Mouse (Mus musculus) embryonic fibroblast, embryonic 13.5 days (primary cell): Measurements from ENCODE around the gene Msi2. TPM values are rescaled to one million over a fixed set of nuclear protein-coding genes. Genes with fewer than 3 reads are reported as not detected.

Source experiments
- H3K27ac ChIP-seq: 2 replicates; pipeline ENCODE4 v1.5.1; 2012; ENCODE audit warnings: low read length, control low read depth, inconsistent platforms; ENCODE audit not compliant: insufficient read depth
- H3K4me1 ChIP-seq: 2 replicates; pipeline ENCODE4 v1.6.1; 2011; ENCODE audit warnings: low read length; ENCODE audit not compliant: control insufficient read depth, insufficient read depth
- H3K4me3 ChIP-seq: 2 replicates; pipeline ENCODE4 v1.5.1; 2011; ENCODE audit warnings: mild to moderate bottlenecking, control low read depth, low read length; ENCODE audit not compliant: insufficient read depth
- CTCF ChIP-seq: IDR thresholded peaks from 2 replicates; pipeline ENCODE4 v1.5.1; 2011; ENCODE audit warnings: mild to moderate bottlenecking, control low read depth, low read length, moderate library complexity, borderline replicate concordance; ENCODE audit not compliant: insufficient read depth
- POLR2A ChIP-seq: IDR thresholded peaks from 2 replicates; pipeline ENCODE4 v1.6.1; 2011; ENCODE audit warnings: low read depth, mild to moderate bottlenecking, control low read depth, low read length, moderate library complexity
- polyA plus RNA-seq: library from polyadenylated mRNA; stranded (reverse); fragments of >200 nt; gene quantifications from 2 replicates; pipeline ENCODE4 v1.2.4, GENCODE M21; 2011; ENCODE audit warnings: low read depth; ENCODE audit not compliant: missing spikeins, insufficient read length

The Msi2 gene
- polyA plus RNA-seq, 1 experiment, result 44.9 TPM

GRCm38 (mm10) chr11:88541666-88542639 is 176.4 kb downstream of the Msi2 start:
- H3K4me1 ChIP-seq, result no peaks in the 10 kb centered on the region

DNA sequence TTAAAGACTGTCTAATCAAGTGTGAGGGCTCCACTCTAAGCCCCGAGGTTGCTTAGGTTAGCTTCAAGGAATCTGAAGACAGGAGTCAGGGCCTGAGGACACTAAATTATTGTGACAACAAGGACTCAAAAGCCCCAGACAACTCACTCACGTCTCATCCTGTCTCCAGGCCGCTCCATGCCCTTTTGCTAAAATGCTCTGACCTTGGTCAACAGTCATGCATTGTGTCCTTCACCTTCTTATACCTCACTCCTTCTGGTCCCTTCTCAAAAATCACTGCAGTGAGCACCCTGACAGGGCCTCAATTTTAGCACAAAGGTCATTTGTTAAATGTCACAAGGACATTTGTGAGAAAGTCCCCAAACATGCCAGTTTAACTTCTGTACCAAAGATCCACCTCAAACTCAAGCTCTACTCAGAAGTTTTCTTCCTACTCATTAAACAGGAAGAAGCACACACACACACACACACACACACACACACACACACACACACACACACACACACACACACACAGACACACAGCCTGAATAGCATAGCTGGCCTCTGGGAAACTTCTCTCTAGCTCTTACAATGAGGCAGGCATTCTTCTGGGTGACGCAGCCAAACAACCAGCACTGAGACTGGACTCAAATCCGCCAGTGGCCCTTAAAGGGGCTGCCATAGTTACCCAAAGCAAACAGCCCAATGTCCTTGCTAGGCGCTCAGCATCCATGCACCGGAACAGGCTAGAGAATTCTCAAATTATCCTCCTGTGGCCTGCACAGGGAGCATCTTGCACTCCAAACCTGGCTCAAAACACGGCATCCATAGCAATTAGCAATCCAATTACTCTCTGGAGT is 178.5 kb downstream of the Msi2 start:
- TF ChIP-seq POLR2A (no peak), CTCF (no peak)
- H3K4me3 ChIP-seq, result no peak overlapping the region
- no peak overlapping the region for H3K27ac ChIP-seq
- H3K4me1 ChIP-seq, result no peaks in the 10 kb centered on the region

More at GRCm38 (mm10) chr11:88541666-88542639, 176.4 kb downstream of the Msi2 start:
- no peak overlapping the region for H3K4me3 ChIP-seq
- TF ChIP-seq POLR2A (no peak), CTCF (no peak)
- no peak overlapping the region for H3K27ac ChIP-seq

GRCm38 (mm10) chr11:88538710-88539340 is 179.5 kb downstream of the Msi2 start:
- TF ChIP-seq CTCF, result no peak
- no peak for TF ChIP-seq POLR2A
- Histone ChIP-seq H3K4me1 (no peaks in the 10 kb centered on the region), H3K4me3 (no peak overlapping the region), H3K27ac (no peak overlapping the region)

DNA sequence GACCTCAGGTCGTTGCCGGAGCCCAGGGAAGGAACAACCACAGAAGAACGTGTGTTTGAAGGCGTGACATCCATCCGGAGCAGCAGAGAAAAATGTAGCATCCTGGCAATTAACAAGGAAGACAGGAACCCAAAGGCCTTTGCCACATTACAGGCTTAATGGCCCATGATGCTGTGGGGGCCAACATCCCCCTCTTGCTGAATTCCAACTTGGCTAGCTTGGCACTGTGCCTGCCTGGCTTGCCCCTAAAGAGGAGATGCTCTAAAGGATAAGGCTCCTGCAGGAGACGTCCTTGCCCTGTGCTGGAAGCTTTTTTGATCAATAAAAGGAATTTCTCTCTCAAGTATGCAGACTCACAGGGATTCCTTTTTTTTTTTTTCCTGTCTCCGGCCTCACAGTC is 181.0 kb downstream of the Msi2 start:
- no peak overlapping the region for H3K4me3 ChIP-seq
- TF ChIP-seq POLR2A, result no peak
- TF ChIP-seq CTCF, result no peak
- no peak overlapping the region for H3K27ac ChIP-seq
- no peaks in the 10 kb centered on the region for H3K4me1 ChIP-seq

- no peak overlapping the region for H3K4me3 ChIP-seq
- TF ChIP-seq CTCF, result no peak
- TF ChIP-seq POLR2A, result no peak
- no peaks in the 10 kb centered on the region for H3K4me1 ChIP-seq
- no peak overlapping the region for H3K27ac ChIP-seq
Observed at GRCm38 (mm10) chr11:88536861-88537260, 181.5 kb downstream of the Msi2 start.

DNA sequence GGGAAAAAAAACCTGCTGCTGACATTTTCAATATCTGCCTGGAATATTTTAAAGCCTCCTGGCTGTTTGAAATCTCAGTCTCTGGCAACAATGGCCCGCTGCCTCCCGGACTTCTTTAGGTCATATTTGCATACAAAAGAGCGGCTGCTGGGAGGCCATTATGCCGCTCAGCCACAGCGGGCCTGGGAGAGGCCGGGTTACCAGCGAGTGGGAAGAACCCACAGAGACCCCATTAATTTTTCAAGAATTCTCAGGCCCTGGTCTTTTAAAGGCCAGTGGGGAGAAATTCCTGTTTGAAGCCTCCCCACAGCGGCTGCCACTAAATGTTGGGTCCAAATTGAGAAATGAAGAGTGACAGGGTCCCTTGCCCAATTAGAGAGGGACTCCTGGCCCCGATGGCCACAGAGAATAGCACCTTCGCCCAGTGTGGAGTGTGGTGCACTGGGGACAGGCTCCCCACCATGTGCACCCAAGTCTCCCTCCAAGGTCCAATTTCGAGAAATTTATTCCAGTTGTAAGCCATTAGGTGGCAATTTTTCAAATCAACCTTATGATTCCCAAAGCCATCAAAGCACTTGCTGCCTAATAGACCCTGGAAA is 183.9 kb downstream of the Msi2 start:
- H3K4me1 ChIP-seq, result no peaks in the 10 kb centered on the region
- TF ChIP-seq CTCF (no peak), POLR2A (no peak)
- no peak overlapping the region for H3K27ac ChIP-seq

DNA sequence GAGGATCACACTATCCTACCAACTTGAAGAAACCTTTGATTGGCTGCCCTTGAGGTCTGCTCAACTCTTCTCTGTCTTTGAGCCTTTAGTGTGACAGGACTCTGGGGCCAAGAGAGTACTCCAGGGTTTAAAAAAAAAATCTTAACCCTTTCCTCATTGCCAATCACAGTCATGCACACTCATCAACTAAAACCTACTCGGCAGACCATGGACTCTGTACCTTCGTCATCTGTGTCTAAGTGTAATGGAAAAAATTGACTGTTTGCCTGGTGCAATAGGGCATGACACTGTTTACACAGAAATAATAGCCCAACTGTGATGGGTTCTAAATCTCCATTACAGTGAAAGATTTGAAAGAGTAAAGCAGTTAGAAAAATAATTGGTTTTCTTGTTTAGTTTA is 186.3 kb downstream of the Msi2 start:
- TF ChIP-seq POLR2A (no peak), CTCF (no peak)
- H3K4me3 ChIP-seq, result no peak overlapping the region
- H3K27ac ChIP-seq, result no peak overlapping the region
- peaks cover 16% of the 10 kb centered on the region for H3K4me1 ChIP-seq

More for the DNA sequence above, 183.9 kb downstream of the Msi2 start:
- no peak overlapping the region for H3K4me3 ChIP-seq

DNA sequence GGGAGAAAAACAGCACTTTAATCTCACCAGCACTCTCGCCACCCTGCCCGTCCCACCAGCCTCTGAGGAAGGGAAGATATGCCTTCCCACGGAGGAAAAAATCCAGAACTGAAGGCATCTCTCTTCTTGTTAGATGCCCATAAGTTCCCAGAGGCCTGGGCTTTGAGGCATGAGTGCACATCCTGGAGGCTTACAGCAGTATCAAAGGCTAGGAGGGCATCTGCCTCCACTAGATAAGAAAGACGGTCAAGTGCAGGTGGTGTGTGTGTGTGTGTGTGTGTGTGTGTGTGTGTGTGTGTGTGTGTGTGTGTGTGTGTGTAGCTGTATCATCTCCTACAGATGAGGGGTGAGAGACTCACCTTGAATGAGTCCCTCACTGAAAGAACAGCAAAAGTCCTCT is 188.3 kb downstream of the Msi2 start:
- TF ChIP-seq POLR2A (no peak), CTCF (no peak)
- H3K4me1 ChIP-seq, result peaks cover 22% of the 10 kb centered on the region
- H3K27ac ChIP-seq, result no peak overlapping the region
- H3K4me3 ChIP-seq, result no peak overlapping the region

- TF ChIP-seq CTCF (no peak), POLR2A (no peak)
- H3K4me1 ChIP-seq, result peaks cover 31% of the 10 kb centered on the region
Observed at GRCm38 (mm10) chr11:88528522-88529101, 189.7 kb downstream of the Msi2 start.

More at GRCm38 (mm10) chr11:88528522-88529101, 189.7 kb downstream of the Msi2 start:
- H3K27ac ChIP-seq, result peak overlapping the region; percentile 67
- H3K4me3 ChIP-seq, result no peak overlapping the region
